Mouse (Mus musculus) WW6 (cell line): ENCODE results near the gene AC140267.1.

ENCODE experiments used
- DNase-seq: peaks from one replicate; pipeline ENCODE4 v3.0.0-alpha.2; 2013; ENCODE audit warnings: low read depth, low spot score

AC140267.1 gene

GRCm38 (mm10) chr15:80263610-80264575 lies 28.3 kb downstream of the AC140267.1 start, which contains the start of gene Rps19bp1:
Rps19bp1 (minus strand) TSS chr15:80264315.
- peak; percentile 88 for DNase-seq

- DNase-seq: no peak
Observed at GRCm38 (mm10) chr15:80266281-80266680, 30.6 kb downstream of the AC140267.1 start.

- no peak for DNase-seq
Observed at GRCm38 (mm10) chr15:80271858-80272396, 36.3 kb downstream of the AC140267.1 start.

GRCm38 (mm10) chr15:80277107-80277506 lies 41.5 kb downstream of the AC140267.1 start:
- DNase-seq: no peak

GRCm38 (mm10) chr15:80277625-80278024 lies 42.0 kb downstream of the AC140267.1 start:
- DNase-seq: no peak

GRCm38 (mm10) chr15:80278121-80278759 lies 42.6 kb downstream of the AC140267.1 start:
- DNase-seq: no peak

- no peak for DNase-seq
Observed at GRCm38 (mm10) chr15:80279053-80279452, 43.4 kb downstream of the AC140267.1 start.

GRCm38 (mm10) chr15:80280646-80281045 lies 45.0 kb downstream of the AC140267.1 start:
- no peak for DNase-seq
